Mouse (Mus musculus) thymus, adult 2 months (tissue): ENCODE results near the gene Metap2.

Experiments used
- CTCF ChIP-seq: fragments of 200-500 bp; IDR thresholded peaks from 2 replicates; pipeline ENCODE4 v1.5.1; 2012; ENCODE audit warnings: mild to moderate bottlenecking, control low read depth, low read length, moderate library complexity, borderline replicate concordance; ENCODE audit not compliant: control insufficient read depth, poor library complexity, insufficient read depth; ENCODE audit errors: extremely low read depth
- POLR2A ChIP-seq: fragments of 200-500 bp; IDR thresholded peaks from 2 replicates; pipeline ENCODE4 v1.6.1; 2012; ENCODE audit warnings: mild to moderate bottlenecking, low read length, control low read depth, moderate library complexity; ENCODE audit not compliant: control insufficient read depth, poor library complexity, insufficient read depth; ENCODE audit errors: extremely low read depth

- no peak for TF ChIP-seq POLR2A
- no peak for TF ChIP-seq CTCF
Observed at GRCm38 (mm10) chr10:93885839-93886477, 10.9 kb downstream of the Metap2 start.
